Mouse (Mus musculus) cortical plate, adult 2 months (tissue): ENCODE results near the gene Ube2o. TPM values are rescaled to one million over a fixed set of nuclear protein-coding genes. Genes with fewer than 3 reads are reported as not detected.

Experiments used
- H3K27ac ChIP-seq: fragments of 200-500 bp; 2 replicates; pipeline ENCODE4 v1.5.1; 2012; ENCODE audit warnings: low read length, control low read depth, inconsistent platforms; ENCODE audit not compliant: insufficient read depth
- H3K4me1 ChIP-seq: fragments of 200-500 bp; 2 replicates; pipeline ENCODE4 v1.6.1; 2011; ENCODE audit warnings: low read length; ENCODE audit not compliant: control insufficient read depth, insufficient read depth
- H3K4me3 ChIP-seq: fragments of 200-500 bp; 2 replicates; pipeline ENCODE4 v1.5.1; 2011; ENCODE audit warnings: mild to moderate bottlenecking, low read length, control low read depth; ENCODE audit not compliant: insufficient read depth
- CTCF ChIP-seq: fragments of 200-500 bp; IDR thresholded peaks from 2 replicates; pipeline ENCODE4 v1.5.1; 2011; ENCODE audit warnings: mild to moderate bottlenecking, control low read depth, low read length; ENCODE audit not compliant: insufficient read depth; ENCODE audit errors: extremely low read depth
- POLR2A ChIP-seq: fragments of 200-500 bp; IDR thresholded peaks from 2 replicates; pipeline ENCODE4 v1.6.1; 2011; ENCODE audit warnings: mild to moderate bottlenecking, low read length, control low read depth; ENCODE audit not compliant: insufficient read depth; ENCODE audit errors: extremely low read depth
- polyA plus RNA-seq: library from polyadenylated mRNA; depleted of rRNA; stranded (reverse); fragments of >200 nt; gene quantifications from 2 replicates; pipeline ENCODE4 v1.2.3, GENCODE M21; 2012

Ube2o gene
- polyA plus RNA-seq, 1 experiment, result 88.6 TPM

GRCm38 (mm10) chr11:116513531-116514038 lies 67.7 kb downstream of the Ube2o start:
- TF ChIP-seq CTCF, result no peak
- no peak for TF ChIP-seq POLR2A
- no peaks in the 10 kb centered on the region for H3K4me1 ChIP-seq
- no peak overlapping the region for H3K4me3 ChIP-seq
- H3K27ac ChIP-seq, result no peak overlapping the region

GRCm38 (mm10) chr11:116512987-116513386 lies 68.3 kb downstream of the Ube2o start:
- Histone ChIP-seq H3K4me1 (no peaks in the 10 kb centered on the region), H3K27ac (no peak overlapping the region)
- TF ChIP-seq POLR2A (no peak), CTCF (no peak)

GRCm38 (mm10) chr11:116512154-116512553 lies 69.1 kb downstream of the Ube2o start:
- no peak for TF ChIP-seq POLR2A
- Histone ChIP-seq H3K4me1 (no peaks in the 10 kb centered on the region), H3K27ac (no peak overlapping the region), H3K4me3 (no peak overlapping the region)

More at GRCm38 (mm10) chr11:116512987-116513386, 68.3 kb downstream of the Ube2o start:
- H3K4me3 ChIP-seq, result no peak overlapping the region

GRCm38 (mm10) chr11:116511301-116511868 lies 69.9 kb downstream of the Ube2o start:
- no peaks in the 10 kb centered on the region for H3K4me1 ChIP-seq
- no peak overlapping the region for H3K4me3 ChIP-seq
- TF ChIP-seq CTCF, result no peak
- TF ChIP-seq POLR2A, result no peak
- no peak overlapping the region for H3K27ac ChIP-seq

GRCm38 (mm10) chr11:116508689-116509088 lies 72.6 kb downstream of the Ube2o start:
- TF ChIP-seq POLR2A, result no peak
- no peak for TF ChIP-seq CTCF
- Histone ChIP-seq H3K27ac (no peak overlapping the region), H3K4me3 (no peak overlapping the region), H3K4me1 (no peaks in the 10 kb centered on the region)

- Histone ChIP-seq H3K4me1 (no peaks in the 10 kb centered on the region), H3K27ac (no peak overlapping the region), H3K4me3 (no peak overlapping the region)
- TF ChIP-seq POLR2A, result no peak
- TF ChIP-seq CTCF, result no peak
Measured at GRCm38 (mm10) chr11:116506151-116506875, 74.9 kb downstream of the Ube2o start.

GRCm38 (mm10) chr11:116505573-116505972 lies 75.7 kb downstream of the Ube2o start:
- Histone ChIP-seq H3K4me3 (no peak overlapping the region), H3K27ac (no peak overlapping the region), H3K4me1 (no peaks in the 10 kb centered on the region)
- TF ChIP-seq CTCF, result no peak
- TF ChIP-seq POLR2A, result no peak

GRCm38 (mm10) chr11:116504516-116504915 lies 76.7 kb downstream of the Ube2o start:
- H3K4me3 ChIP-seq, result no peak overlapping the region
- no peak for TF ChIP-seq CTCF
- TF ChIP-seq POLR2A, result no peak
- H3K27ac ChIP-seq, result no peak overlapping the region
- H3K4me1 ChIP-seq, result no peaks in the 10 kb centered on the region

GRCm38 (mm10) chr11:116501005-116501746 lies 80.1 kb downstream of the Ube2o start:
- H3K27ac ChIP-seq, result no peak overlapping the region
- H3K4me1 ChIP-seq, result no peaks in the 10 kb centered on the region
- no peak overlapping the region for H3K4me3 ChIP-seq
- TF ChIP-seq POLR2A (no peak), CTCF (peak; percentile 76)
